Mouse (Mus musculus): ENCODE results near the gene Lrrc8d.
"Not testable (repeated sequence)": the region's sequence is repeated elsewhere in the genome, so short reads cannot be mapped to it uniquely, and the experiment has no call there.

Gene Lrrc8d

GRCm38 (mm10) chr5:105685780-105686305 is 13.9 kb upstream of the Lrrc8d start:
- DNase-seq = not testable (repeated sequence)

- DNase-seq = no peak
Measured at GRCm38 (mm10) chr5:105686331-105686995, 13.3 kb upstream of the Lrrc8d start.

GRCm38 (mm10) chr5:105690502-105691454 is 9.0 kb upstream of the Lrrc8d start:
- peak; percentile 78 for DNase-seq

DNA sequence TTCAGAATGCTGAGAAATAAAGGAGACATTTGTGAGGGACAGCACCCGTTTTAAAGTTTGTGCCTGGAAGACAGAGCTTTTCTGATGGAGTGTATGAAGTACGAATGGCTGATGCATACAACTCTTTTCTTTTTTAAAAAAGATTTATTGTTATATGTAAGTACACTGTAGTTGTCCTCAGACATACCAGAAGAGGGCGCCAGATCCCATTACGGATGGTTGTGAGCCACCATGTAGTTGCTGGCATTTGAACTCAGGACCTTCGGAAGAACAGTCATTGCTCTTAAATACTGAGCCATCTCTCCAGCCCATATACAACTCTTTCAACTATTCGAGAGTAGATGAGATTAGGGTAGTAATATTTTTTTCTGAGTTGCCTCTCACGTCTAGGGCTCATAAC is 8.1 kb upstream of the Lrrc8d start:
- no peak for DNase-seq

DNA sequence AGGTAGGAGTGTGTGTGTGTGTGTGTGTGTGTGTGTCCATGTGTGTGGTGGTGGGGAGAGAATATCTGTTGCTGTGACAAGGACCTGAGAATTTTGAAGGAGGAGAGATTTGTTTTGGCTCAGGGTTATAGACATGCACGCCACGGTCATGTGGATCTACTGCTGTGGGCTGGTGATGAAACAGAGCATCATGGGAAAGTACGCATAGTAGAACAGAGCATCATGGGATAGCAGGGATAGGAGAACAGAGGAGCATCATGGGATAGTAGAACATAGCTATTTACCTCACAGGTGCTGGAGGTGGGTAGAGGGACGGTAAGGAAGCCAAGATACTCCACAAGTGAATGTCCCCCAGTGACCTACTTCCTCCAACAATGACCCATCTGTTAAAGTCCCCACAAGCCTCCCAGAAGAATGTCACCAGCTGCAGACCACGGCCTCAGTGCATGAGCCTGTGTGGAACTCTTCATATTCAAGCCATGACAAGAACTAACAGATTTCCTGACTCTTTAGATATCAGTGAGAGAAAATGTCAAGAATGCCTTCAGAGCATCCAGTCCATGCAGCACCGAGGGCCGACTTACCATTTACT is 5.3 kb upstream of the Lrrc8d start:
- DNase-seq = no peak

- DNase-seq = no peak
Measured at GRCm38 (mm10) chr5:105696049-105696448, 3.7 kb upstream of the Lrrc8d start.

DNA sequence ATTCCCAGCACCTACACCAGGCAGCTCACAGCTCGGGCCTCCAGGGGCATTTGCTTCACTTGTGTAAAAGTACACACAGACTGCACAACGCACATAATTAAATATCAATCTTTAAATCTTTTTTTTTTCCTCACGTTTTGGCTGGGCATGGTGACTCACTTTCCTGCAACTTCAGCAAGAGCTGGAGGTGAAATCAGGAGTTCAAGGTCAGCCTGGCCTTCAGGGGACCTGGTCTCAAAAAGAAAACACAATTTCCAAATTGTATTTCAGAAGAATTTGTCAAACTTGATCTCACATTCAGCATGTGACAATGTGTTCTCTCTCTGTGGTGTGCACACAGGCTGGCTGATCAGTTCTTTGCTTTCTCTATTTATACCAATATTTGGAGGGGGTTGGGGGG is 1.9 kb upstream of the Lrrc8d start:
- DNase-seq = no peak

GRCm38 (mm10) chr5:105698694-105699093 is 1.1 kb upstream of the Lrrc8d start:
- peak; percentile 59 for DNase-seq

DNA sequence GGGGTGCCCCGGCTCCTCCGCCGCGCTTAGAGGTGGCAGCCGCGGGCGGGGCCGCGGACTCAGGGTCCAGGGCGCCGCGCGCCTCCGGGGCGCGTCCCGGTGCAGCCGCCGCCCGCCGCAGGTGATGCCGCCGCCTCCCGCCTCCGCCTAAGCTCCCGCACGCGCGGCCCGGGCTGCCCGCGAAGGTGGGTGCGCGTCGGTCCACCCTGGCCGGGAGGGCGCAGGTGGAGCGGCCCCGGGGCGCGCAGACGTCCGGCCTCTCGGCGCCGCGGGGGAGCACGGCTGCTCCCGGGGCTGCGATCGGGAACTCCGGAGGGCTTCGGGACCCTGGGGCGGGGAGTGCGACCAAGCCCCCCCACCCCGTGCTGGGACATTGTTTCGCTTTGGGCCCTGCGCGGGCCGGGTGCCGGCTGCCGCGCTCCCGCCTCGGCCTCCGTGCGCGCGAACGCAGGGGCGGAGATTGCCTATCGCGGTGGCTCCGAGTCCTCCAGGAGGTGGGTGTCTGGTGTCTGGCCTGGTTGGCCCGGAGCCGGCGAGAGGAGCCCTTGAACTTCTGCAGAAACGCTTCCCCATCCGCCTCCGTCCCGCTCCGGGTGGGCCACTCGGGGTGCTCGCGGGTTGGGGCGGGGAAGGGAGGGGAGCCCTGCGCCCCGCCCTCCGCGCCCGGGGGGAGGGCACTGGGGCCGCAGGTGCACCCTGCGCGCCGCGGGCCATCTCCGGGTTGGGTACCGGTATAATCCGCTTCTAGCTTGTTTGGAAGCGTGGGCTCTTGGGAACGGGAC is 492 bp downstream of the Lrrc8d start:
- peak; percentile 87 for DNase-seq

DNA sequence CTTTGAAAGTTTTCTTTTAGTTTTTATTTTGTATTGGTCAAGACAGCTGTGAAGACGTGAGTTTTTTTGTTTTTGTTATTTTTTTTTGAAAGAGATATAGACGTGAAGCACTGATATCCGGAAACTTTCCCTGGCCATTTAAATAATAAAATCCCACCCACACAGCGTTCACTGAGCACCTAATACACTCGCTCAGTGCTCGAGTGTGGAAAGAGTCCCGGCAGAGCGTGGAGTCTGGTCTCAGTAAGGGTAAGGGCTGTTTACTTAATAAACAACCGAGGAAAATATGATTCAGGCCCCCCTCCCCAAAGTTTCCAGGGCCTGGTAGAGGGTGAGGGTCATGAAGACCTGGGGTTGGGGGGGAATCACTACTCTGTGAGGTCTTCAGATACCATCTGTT is 1.6 kb downstream of the Lrrc8d start:
- DNase-seq = no peak

GRCm38 (mm10) chr5:105701844-105702243 is 2.1 kb downstream of the Lrrc8d start:
- DNase-seq = peak; percentile 55

DNA sequence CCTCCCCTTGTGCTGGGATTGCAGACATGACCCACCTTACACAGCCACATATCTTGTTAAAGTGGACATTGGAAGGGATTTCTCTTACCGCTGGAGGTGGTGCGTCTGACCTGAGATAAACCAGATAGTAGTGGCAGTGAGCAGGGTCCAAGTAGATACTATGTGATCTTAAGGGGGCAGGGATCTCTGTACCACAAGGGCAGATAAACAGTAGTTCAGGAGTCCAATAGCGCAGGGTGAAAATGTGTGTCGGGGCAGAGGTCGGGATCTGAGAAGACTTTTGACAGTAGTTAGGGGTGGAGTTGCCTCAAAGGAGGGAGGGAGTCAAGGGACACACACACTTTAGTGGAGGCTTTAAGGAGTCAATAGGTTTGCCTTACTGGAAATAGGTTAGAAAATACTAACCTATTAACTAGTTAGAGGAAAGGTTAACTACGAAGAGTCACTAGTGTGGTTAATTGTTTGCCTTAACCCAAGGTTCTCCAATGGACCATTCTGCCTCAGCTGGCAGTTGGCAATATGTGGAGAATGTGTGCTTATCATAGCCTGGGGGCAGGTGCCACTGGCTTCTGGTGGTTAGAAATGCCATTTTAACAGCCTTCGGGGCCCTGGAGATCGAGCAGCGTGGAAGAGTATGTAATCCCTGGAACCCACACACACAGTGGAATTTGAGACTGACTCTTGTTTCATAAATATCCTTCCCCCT is 3.0 kb downstream of the Lrrc8d start:
- DNase-seq = peak; percentile 91

- no peak for DNase-seq
Measured at GRCm38 (mm10) chr5:105703286-105703655, 3.5 kb downstream of the Lrrc8d start.

DNA sequence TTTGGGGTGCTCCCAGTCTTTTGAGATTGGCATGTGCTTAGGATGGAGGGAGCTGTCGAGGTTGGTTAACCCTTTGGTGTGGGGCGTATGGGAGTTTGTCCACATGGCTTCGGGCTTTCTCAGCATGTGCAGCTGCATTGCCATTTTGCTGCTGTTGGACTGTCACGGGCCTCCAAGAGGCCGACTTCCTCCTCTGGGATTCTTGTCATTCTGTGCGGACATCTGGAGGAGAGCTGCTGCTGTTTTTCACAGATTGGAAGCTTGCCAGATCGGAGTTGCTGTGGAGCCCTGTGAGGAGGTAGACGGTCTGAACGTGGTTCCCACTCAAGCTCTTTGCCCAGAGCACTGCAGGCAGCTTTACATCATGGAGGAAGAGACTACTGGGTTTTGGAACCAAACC is 4.8 kb downstream of the Lrrc8d start:
- no peak for DNase-seq

DNA sequence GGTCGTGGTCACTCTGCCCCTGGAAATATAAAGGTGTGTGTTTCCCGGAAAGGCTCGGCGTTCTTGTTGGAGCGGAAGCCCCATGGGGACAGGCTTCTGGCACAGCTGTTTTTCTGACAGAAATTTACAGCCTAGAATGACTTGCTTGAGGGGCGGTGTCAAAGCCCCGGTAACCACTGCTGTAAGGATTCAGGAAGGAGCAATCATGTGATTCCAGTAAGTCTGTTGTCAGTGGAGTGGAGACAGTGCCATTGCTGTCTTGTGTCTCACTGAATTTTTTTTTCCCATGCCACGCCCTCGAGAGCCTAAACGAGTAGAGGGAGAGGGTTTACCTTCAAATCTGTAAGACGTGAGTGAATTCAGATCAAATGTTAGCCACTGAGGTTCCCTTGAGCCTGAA is 6.9 kb downstream of the Lrrc8d start:
- peak; percentile 41 for DNase-seq

DNA sequence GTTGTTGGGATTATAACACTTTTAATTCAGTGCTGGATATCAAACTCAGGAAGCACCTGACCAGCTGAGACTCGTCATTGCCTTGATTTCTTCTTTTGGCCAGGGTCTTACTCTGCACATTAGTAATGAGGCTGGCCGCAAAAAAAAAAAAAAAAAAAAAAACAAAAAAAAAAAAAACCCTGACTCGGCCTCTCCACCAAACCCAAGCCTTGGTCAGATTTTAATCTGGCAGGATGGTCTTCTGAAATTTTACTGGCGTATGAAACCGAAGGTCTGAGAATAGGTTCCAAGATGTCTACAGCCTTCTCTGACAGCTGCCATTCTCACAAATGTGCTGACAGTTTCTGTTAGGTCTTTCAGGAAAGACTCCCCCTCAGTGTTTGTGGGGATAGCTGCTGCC is 8.5 kb downstream of the Lrrc8d start:
- DNase-seq = no peak

GRCm38 (mm10) chr5:105710473-105710872 is 10.7 kb downstream of the Lrrc8d start:
- no peak for DNase-seq

DNA sequence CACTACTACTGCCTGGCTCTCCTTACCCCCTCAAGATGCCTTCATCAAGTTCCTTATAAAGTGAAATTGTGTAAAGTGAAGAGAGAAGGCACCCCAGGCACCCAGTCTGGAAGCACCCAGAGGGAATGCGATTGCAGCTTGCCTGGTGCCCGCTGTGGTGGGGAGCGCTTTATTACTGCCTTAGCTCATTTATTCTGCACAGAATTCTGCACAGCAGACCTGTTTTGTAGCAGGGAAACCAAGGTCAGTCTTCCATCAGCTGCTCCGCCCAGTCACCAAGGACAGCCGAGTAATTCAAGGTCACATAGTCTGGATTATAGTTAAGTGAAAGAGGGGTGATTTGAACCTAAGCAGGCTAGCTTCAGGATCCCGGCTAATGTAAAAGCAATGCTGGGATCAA is 14.7 kb downstream of the Lrrc8d start:
- peak; percentile 61 for DNase-seq

DNA sequence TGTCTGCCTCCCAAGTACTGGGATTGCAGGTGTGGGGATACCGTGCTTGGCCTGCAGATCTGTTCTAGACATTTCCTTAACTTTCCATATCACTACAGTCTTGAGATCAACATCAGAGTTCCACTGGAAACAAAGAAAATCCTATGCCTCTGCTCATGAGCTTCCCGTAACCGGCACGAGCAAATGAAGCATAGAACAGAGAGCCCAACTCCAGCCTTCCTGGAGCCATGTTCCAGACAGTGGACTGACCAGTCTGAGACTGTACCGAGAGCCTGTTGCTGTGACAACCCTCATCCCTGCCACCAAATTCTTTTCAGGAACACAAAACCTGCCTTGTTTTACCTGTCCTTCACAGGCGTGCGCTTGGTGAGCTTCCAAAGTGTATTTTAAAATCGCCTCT is 15.3 kb downstream of the Lrrc8d start:
- no peak for DNase-seq

DNA sequence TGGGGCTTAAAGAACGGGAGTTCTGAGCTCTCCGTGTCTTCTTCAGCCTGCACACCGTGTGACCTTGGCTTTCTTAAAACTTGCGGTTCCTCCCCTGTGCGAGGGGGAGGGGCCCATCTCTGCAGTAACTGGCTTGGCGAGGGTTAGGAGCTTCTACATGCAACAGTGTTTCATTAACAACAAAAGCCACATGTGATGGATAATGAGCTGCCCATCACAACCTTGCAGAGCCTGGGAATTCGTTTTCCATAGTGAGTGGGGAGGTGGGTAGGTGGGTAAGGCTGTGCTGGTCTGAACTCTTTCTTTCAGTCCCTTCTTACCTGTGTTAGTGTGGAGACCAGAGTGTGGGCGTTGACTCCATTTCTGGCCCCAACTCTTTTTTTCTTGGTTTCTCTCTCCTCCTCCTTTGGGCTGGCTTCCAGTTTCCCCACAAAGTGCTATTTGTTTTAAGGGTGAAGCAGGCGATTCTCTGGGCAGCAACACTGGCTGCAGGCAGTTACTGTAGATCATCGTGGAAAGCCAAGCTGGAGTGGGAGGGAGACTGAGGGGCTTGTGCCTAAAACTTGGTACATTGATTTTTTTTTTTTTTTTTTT is 15.9 kb downstream of the Lrrc8d start:
- peak; percentile 66 for DNase-seq

- peak; percentile 50 for DNase-seq
Measured at GRCm38 (mm10) chr5:105717294-105717693, 17.5 kb downstream of the Lrrc8d start.

Measured in kidney, adult 9 months (tissue).